Mouse (Mus musculus) lung, adult 10 weeks (tissue): ENCODE data around the gene Gm10065. TPM values are rescaled to one million over a fixed set of nuclear protein-coding genes. Genes with fewer than 3 reads are reported as not detected.

Experiments used
- polyA plus RNA-seq: library from polyadenylated mRNA; stranded (reverse); fragments of 350-450 nt; fragmentation: Illumina TruSeq; extraction: RNeasy Lipid Tissue Mini Kit (QIAGEN cat#74804); gene quantifications from one replicate; pipeline ENCODE4 v1.2.3, GENCODE M21; 2014; ENCODE audit warnings: low read depth, low replicate concordance; ENCODE audit not compliant: insufficient read depth

Gm10065 gene
- not detected for polyA plus RNA-seq

GRCm38 (mm10) chr13:21478759-21479670 is at the start of gene Gm10065, which contains the start of gene Zkscan4:
Gene Gm10065 (minus strand): TSS chr13:21479441.
Gene Zkscan4 (plus strand): TSS chr13:21478907.

GRCm38 (mm10) chr13:21501182-21501581 is 21.9 kb upstream of the Gm10065 start, which contains the start of gene Gm11273:
Gene Gm11273 (minus strand): TSS chr13:21501418.

DNA sequence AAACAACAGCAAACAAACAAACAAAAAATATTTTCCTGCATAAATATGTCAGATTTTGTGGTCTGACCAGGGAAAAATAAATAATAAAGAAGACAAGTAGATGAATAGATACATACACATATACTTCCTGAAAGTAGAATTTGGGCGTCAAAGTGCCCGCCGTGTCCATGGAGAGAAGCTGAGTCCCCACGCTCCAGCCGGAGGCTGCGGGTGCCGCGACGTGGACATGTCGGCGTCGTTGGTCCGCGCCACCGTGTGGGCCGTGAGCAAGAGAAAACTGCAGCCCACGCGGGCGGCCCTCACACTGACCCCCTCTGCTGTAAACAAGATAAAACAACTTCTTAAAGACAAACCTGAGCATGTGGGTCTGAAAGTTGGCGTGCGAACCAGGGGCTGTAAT is 15.8 kb upstream of the Gm10065 start, which contains the start of gene AK157302:
TSS of gene AK157302 (plus strand) at position 144 of the 400 bp plus-strand sequence.

GRCm38 (mm10) chr13:21468061-21469019 is 10.9 kb downstream of the Gm10065 start, which contains the start of gene Nkapl:
Gene Nkapl (minus strand): TSS chr13:21468509.

GRCm38 (mm10) chr13:21453449-21453848 is 25.8 kb downstream of the Gm10065 start, which contains the start of gene Zscan26:
Gene Zscan26 (minus strand): TSS chr13:21453730.

DNA sequence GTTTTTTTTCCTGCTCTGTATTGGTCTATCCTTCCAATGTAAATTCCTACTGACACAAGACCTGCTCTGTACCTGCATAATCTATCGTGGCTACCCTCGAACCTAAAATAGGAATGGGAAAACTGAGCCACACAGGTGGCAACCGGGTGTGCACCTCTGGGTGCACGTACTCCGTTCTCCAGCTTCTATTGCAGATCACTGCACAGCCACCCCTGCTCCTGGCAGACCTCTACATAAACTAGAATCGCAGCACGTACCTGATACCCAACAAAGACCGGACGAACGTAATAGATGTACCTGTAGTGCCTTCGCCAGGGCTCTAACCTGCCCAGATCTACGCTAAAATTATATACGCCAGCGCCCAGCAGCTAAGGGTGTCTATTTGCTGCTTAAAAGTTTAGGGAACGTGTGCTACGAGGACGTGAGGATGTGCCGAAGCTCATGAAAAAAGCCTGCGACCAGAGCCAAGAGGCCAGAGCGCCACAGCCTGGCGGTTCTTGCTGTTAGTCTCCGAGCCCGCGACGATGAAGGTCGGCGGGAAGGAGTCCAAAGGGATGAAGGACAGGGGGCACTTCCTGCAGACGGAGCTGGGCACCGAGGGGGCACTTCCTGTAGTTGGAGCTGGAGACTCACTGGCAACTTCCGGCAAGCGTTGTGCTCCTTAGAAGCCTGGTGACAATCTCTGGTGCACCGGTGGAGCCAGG is 38.6 kb downstream of the Gm10065 start, which contains the start of gene Pgbd1:
TSS of gene Pgbd1 (minus strand) at position 556 of the 704 bp plus-strand sequence.

Other genes starting within 250 kb of the Gm10065 start
- gene Gpx5, start 186.7 kb downstream of the Gm10065 start, polyA plus RNA-seq: not detected
- gene Gpx6, start 167.3 kb downstream of the Gm10065 start, polyA plus RNA-seq: not detected
- not detected for gene Olfr1367, start 132.5 kb downstream of the Gm10065 start, polyA plus RNA-seq
- 4.6 TPM for gene Zscan12, start 116.6 kb downstream of the Gm10065 start, polyA plus RNA-seq
- gene Zkscan3, start 76.7 kb downstream of the Gm10065 start, polyA plus RNA-seq: 20.6 TPM
- 1.1 TPM for gene Pgbd1, start 38.4 kb downstream of the Gm10065 start, polyA plus RNA-seq
- gene Zscan26, start 25.7 kb downstream of the Gm10065 start, polyA plus RNA-seq: 19.4 TPM
- 0.95 TPM for gene Nkapl, start 10.9 kb downstream of the Gm10065 start, polyA plus RNA-seq
- 2.1 TPM for gene Zkscan4, start 534 bp downstream of the Gm10065 start, polyA plus RNA-seq
- 0.23 TPM for gene AK157302, start 15.8 kb upstream of the Gm10065 start, polyA plus RNA-seq
- gene Gm11273, start 22.0 kb upstream of the Gm10065 start, polyA plus RNA-seq: 1.6 TPM
- 1.7 TPM for gene Zkscan8, start 51.7 kb upstream of the Gm10065 start, polyA plus RNA-seq
- not detected for gene Olfr1366, start 63.4 kb upstream of the Gm10065 start, polyA plus RNA-seq
- not detected for gene Olfr1535, start 80.5 kb upstream of the Gm10065 start, polyA plus RNA-seq
- not detected for gene Olfr1364, start 102.3 kb upstream of the Gm10065 start, polyA plus RNA-seq
- not detected for gene Olfr1362, start 134.6 kb upstream of the Gm10065 start, polyA plus RNA-seq
- gene Olfr11, start 163.1 kb upstream of the Gm10065 start, polyA plus RNA-seq: not detected
- gene Olfr1361, start 183.9 kb upstream of the Gm10065 start, polyA plus RNA-seq: not detected
- gene Olfr1360, start 198.0 kb upstream of the Gm10065 start, polyA plus RNA-seq: not detected
- gene Olfr1359, start 218.7 kb upstream of the Gm10065 start, polyA plus RNA-seq: not detected
- not detected for gene Hist1h2bl, start 236.7 kb upstream of the Gm10065 start, polyA plus RNA-seq
- gene Hist1h2ai, start 237.0 kb upstream of the Gm10065 start, polyA plus RNA-seq: not detected
- gene Hist1h3h, start 238.2 kb upstream of the Gm10065 start, polyA plus RNA-seq: not detected
- gene Hist1h2bm, start 242.6 kb upstream of the Gm10065 start, polyA plus RNA-seq: not detected